Mouse (Mus musculus): ENCODE measurements around the gene Plekha5. TPM values are rescaled to one million over a fixed set of nuclear protein-coding genes. Genes with fewer than 3 reads are reported as not detected.
"Not testable (repeated sequence)": the region's sequence is repeated elsewhere in the genome, so short reads cannot be mapped to it uniquely, and the experiment has no call there.

Plekha5 gene
- total RNA-seq, 2 experiments from 2014 or later, result 0.60 TPM; not detected in 1

DNA sequence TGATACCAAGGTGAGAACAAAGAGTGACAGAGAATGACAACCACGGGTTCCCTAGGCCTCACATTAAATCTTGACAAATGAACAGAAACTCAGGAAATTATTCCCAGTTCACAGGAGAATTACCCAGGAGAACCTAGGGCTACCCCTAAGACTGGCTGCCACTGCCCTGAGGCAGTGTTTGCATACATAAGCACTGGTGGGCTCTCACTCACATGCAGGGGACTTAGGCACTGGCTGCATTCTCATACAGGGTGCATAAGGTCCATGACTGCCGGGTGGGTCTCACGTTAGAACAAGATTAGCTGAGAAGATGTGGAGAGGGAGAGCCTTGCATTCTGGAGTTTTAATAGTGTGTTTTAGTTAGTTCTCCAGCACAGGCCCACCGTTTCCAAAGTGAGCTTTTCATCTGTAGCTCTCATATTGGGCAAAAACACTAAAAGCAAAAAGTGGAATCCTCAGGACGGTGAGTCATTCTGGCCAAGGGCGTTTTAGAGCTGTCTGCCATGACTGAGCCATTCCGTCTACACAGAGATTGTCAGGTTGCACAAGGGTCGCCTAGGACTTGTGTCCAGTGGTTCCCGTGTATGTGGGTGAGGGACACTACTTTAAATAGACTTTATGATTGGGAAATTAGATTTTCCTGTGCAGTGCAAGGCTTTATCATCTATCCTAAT, 138.2 kb downstream of the Plekha5 start:
- no peak for ATAC-seq (replicated peaks; ENCODE audit: low FRiP score, poor library complexity, severe bottlenecking)

DNA sequence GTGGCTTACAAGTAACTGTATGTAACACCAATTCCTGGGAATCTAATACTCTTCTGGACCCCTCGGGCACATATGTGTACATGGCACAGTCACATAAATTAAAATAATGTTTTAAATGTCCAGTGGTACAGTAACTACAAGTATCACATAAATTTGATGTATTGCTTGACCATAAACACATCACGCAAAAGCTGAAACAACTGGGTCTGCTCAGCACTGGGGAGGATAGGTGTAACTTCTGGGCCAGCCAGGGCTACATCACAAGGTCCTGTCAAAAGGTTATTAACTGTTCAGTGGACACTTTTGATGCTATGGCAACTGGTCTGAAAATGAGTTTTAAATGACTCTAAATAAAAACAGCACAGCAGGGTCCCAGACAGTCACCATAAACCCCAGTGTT, 143.3 kb downstream of the Plekha5 start:
- ATAC-seq (replicated peaks; ENCODE audit: low FRiP score, poor library complexity, severe bottlenecking), result no peak

DNA sequence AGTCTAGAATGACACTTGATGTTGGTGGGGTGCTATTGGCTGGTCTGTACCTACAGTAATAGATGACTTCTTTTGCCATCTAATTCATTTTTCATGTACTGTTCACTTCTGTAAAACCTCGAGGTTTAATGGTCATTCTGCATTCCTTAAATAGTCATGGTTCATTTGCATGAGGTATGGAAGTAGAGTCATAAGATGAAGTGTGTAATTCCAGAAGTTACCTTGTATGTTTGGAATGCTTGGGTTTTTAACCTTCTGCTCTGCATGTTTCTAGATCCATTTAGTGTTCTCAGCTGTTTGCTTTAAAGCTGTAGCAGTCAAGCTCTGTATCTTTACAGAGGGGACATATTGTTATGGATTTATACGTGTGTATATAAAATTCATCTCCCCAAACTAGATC, 144.0 kb downstream of the Plekha5 start:
- no peak for ATAC-seq (replicated peaks; ENCODE audit: low FRiP score, poor library complexity, severe bottlenecking)

DNA sequence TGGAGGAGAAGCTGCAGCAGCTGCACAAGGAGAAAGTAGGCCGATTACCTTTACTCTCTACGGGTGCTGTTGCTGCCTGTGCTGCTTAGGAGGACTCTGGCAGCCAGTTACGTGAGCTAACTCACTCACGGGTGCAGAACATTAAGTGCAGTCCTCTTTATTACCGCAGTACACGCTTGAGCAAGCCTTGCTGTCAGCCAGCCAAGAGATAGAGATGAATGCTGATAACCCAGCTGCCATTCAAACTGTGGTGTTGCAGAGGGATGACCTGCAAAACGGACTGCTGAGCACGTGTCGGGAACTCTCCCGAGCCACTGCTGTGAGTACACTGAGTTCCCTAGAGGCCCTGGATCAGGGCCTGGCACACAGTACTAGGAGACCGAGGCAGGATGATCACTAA, 146.3 kb downstream of the Plekha5 start:
- no peak for ATAC-seq (replicated peaks; ENCODE audit: low FRiP score, poor library complexity, severe bottlenecking)

DNA sequence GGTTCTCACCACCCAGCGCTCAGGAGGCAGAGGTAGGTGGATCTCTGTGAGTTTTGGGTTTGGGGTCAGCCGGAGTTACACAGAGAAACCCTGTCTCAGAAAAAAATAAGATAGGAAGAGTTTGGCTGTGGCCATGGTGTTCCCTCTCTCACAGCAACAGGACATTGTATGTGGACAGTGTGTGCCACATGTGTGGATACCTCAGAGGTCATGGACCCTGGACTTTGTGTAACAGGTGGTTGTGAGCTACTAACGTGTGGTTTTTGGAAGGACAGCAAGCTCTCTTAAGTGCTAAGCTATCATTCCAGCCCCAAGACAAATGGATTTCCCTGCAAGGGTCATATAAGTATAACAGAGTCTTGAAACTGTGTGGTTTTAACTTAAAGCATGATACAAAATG, 151.1 kb downstream of the Plekha5 start:
- no peak for ATAC-seq (replicated peaks; ENCODE audit: low FRiP score, poor library complexity, severe bottlenecking)

DNA sequence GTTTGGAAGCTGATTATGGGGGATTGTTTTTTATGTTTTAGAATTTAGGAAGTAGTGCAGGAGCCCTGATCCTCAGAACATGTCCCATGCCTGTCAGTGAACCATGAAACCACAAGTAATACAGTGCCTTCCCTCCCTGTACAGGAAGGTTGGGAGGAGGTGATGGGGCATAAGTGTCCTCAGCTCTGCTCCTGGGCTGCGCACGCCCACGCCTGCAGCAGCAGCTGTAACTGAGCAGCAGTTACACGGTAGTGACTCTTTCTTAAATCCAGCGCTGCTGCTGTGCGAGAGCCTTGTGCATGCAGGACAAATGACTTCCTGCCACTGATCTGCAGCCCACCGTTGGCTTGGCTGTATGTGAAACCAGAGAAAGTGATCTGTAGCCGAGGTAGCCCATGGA, 152.3 kb downstream of the Plekha5 start:
- ATAC-seq (replicated peaks; ENCODE audit: low FRiP score, poor library complexity, severe bottlenecking), result no peak

DNA sequence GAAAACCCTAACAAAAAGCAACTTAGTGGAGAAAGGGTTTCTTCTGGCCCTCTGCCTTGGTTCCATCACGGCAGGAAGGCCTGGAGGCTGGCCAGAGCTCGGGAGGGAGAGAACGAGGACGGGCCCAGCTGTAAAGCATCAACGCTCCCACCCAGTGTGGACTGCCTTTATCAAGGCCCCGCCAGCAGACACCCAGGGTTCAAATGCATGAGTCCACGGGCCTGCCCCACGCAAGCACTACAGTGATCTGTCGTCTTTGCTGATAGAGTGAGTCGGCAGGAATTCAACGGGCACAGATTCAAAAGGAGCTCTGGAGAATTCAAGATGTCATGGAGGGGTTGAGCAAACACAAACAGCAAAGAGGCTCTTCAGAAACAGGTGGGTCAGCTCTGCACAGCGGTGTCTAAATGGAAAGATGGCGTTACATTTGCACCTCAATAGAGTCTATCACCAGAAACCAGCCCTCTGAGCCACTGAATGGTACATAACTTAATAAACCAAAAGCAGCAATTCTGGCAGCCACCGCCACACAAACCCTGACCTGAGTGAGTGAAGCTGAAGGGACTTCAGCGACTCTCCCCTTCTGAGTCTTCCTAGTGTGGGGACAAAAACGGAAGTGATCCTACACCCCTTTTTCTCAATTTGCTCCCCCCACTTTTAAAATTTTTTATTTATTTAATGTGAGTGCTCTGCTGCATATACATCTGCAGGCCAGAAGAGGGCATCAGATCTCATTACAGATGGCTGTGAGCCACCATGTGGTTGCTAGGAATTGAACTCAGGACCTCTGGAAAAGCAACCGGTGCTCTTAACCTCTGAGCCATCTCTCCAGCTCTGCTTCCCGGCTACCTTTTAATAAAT, 153.3 kb downstream of the Plekha5 start:
- no peak for ATAC-seq (replicated peaks; ENCODE audit: low FRiP score, poor library complexity, severe bottlenecking)

DNA sequence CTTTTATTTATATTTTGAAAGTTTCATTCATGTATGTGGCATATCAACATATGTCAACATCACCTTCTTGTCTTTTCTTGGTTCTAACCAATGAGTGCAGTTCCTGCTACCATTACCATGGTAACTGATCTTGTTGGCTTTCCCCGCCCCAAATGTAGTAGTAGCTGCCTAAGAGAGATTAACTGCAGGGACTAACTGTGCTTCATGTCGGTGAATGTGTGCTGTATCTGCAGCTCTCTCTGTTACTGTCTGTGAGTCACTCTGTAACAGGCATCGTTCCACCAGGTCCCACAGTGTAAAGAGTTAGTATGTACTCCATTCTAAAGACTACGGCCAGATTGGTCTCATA, 153.9 kb downstream of the Plekha5 start:
- ATAC-seq (replicated peaks; ENCODE audit: low FRiP score, poor library complexity, severe bottlenecking), result no peak; the same call in 1 of the 2 replicates

DNA sequence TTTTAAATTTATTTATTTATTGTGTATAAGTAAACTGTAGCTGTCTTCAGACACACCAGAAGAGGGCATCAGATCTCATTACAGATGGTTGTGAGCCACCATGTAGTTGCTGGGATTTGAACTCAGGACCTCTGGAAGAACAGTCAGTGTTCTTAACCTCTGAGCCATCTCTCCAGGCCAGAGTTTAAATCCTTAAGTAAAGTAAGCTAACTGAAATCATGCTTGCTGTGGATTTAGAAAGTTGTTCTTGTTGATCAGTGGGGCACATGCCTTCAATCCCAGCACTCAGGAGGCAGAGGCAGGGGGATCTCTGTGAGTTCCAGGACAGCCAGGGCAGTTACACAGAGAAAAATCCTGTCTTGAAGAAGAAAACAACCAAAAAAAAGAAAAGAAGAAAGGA, 155.1 kb downstream of the Plekha5 start:
- not testable (repeated sequence) for ATAC-seq (replicated peaks; ENCODE audit: low FRiP score, poor library complexity, severe bottlenecking)

DNA sequence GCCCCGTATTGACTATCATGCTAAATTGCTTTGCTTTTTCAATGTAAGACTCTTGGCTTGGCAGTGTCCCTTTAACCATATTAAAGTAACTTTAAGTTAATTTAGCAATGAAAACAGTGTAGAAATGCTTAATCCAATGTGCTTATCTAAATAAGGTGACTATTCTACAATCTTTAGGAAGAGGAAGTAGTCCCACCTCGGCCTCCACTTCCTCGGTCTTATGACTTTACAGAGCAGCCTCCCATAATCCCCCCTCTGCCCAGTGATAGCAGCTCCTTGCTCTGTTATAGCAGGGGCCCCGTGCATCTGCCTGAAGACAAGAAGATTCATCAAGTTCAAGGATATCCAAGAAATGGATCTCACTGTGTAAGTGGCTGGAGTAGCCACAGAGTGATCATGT, 156.3 kb downstream of the Plekha5 start:
- ATAC-seq (replicated peaks; ENCODE audit: low FRiP score, poor library complexity, severe bottlenecking), result no peak

DNA sequence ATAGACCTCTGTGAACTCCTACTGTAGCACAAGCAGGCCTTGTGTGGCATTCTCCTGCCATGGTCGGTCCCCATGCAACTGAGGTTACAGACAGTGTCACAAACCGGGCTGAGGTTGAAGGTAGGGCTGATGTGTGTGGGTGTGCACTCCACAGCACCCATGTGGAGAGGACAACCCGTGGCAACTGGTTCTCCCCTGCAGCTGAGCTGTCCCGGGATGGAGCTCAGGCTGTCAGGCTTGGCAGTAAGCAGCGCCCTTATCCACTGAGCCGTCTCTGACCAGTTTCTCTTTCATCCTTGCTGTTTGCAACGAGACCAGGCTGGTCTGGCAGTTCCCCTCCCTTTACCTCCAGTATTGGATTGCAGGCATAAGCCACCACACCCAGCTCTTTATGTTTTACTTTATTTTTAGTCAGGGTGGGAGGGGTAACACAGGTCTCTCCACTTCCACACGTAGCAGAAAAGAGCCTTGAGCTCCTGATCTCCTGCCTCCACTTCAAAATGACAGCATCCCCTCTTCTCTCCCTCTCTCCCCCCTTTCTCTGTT, 162.9 kb downstream of the Plekha5 start:
- ATAC-seq (replicated peaks; ENCODE audit: low FRiP score, poor library complexity, severe bottlenecking), result no peak

DNA sequence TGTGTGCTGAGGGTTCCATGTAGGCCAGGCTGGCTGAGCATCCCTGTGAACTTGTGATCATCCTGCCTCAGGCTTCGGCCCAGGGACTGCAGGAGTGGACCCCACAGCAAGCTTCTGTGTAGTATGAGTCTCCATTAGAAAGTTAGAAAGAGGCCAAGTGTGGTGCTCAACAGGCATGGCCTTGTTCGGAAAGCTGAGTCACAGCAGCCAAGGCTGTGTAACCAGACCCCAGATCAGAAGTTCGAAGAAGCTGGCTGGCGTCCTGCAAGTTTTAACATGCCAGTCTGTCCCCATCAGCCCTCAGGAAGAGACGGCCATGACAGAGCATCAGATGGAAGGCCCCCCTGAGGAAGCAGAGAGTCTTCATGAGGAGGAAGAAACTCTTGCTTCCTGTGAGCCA, 167.5 kb downstream of the Plekha5 start:
- ATAC-seq (replicated peaks; ENCODE audit: low FRiP score, poor library complexity, severe bottlenecking), result no peak

DNA sequence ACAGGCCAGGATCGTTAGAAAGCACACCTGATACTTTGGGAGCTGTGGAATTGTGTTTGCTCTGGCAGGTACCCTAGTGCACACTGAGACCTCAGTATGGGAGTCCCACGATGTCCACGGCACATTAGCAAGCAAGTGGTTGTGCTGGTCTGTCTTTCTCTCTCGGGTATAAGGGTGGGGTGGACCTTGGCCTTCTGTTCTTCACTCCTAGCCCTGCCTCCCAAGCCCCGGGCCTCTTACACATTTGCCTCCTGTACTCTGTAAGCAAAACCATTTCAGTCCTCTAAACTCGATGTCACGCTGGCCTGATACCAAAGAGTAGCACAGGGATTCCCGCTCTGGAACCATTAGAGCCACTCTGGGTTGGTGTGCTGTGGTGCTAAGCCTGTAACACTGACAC, 168.9 kb downstream of the Plekha5 start:
- no peak for ATAC-seq (replicated peaks; ENCODE audit: low FRiP score, poor library complexity, severe bottlenecking)

DNA sequence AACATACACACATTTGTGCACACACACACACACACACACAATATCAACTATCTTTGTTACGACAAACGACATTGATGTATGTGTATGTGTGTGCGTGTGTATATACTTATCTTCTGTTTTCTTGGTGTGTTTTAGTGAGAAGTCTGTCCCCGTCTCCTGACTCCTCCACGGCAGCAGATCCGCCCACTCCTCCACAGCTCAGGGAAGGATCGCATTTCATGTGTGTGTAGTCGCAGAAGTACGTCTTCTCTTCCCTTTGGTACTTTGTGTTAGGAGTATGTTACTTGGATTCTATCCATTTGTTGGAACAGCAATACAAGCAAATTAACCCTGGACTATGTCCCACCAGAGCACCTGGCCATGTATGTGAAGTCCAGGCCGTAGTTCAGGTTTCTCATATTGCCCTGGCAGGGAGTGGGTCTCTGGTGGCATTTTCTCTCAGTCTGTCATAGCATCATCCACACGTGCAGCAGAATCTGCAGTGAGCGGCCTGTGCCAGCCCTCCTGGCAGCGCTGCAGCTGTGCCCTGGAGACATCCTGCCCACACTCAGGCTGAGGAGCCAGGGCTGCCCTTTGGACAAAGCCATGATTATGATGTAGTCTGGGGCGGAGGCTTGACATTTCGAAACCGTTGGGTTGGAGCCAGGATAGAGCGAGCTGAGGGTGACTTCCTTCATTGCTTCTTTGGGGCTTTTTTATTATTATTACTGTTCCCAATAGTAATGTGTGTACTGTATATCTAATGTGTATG, 169.7 kb downstream of the Plekha5 start:
- ATAC-seq (replicated peaks; ENCODE audit: low FRiP score, poor library complexity, severe bottlenecking), result no peak

DNA sequence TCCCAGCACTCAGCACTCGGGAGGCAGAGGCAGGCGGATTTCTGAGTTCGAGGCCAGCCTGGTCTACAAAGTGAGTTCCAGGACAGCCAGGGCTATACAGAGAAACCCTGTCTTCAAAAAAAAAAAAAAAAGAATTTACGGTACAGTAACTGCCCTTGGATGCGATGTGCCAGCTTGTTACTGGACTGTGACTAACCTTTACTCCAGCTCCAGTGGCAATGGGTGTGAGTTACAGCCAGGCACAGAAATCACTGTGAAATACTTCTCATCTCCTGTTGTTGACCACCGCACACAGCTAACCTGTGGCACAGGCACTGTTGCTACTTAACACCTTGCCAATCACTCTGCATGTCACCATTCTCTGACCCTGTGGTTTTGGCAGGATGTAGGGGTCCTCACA, 171.7 kb downstream of the Plekha5 start:
- not testable (repeated sequence) for ATAC-seq (replicated peaks; ENCODE audit: low FRiP score, poor library complexity, severe bottlenecking)

DNA sequence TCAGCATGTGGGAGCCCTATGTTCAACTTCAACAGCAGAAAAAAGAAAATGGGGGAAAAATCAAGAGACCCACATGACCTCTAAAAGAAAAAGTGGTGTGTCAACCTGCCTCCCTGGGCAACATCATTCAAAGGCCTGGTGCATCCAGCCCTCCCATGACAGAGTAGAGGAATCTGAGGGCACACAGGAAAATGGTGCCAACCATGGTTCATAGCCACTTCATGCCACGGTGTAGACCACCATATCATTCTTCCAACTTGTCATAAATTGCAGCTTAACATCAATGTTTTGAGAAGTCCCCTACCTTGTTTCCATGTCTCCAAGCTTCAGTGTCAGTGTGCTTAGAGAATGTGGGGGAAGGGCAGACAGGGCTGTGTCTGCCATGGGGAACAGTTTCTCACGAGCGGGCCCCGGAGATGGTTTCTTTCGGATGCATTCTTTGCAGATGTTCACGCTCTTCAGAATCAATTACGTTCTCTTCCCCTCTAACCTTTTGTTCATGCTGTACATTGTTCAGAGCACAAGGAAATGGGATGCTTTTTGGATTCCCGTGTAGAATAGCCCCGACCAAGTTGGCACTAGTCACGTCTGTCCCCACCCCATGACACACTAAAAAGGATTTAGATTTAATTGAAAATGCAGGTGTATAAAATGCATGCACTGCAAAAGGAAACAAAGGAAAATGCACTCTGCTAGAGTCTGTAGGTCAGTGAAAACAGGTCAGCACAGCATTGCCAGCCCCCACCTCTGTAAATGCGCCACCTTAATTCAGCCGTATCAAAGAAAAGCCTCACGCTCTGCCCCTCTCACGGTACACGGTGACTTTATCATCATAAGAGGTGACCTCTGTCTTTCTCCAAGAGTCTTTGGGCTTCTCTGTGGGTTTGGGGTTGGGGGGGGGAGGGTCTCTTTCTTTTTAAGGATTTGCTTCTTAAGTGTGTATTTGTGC, 173.8 kb downstream of the Plekha5 start:
- ATAC-seq (replicated peaks; ENCODE audit: low FRiP score, poor library complexity, severe bottlenecking), result no peak

DNA sequence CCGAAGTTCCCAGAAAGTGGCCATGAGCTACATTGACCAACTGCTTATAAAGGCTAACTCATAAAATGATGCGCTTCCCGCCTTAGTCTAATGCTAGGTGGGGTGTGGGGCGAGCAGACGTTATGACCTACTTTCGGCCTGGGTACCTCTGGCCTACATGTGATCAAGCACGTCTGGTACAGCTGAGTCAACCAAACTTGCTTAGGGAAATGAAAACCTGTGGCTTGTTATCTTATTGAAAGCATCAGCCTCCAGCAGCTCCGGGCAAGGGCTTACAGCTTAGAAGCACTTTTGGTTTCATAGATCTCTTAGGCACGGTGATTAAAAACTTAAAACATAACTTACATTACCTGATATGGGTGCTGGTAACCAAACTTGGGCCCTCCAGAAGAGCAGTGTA, 174.7 kb downstream of the Plekha5 start:
- no peak for ATAC-seq (replicated peaks; ENCODE audit: low FRiP score, poor library complexity, severe bottlenecking)

DNA sequence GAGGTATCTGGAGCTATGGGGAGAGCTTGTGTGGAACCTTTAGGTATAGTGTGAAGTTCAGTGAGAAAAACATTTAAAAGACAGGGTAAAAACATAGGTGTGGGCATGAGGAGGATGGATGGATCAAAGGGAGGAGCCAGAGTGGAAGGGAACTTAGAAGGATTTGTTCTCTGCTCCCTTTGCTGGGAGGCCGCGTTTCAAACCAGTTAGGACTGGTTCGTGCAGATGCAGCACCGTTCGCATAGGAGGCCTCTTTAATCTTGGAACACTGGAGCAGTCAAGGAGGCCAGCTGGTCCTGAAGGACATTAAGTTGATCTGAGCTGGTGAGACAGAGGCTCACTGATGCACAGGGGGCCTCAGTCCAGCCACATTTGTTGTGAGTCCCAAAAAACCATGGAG, 175.5 kb downstream of the Plekha5 start:
- no peak for ATAC-seq (replicated peaks; ENCODE audit: low FRiP score, poor library complexity, severe bottlenecking)

DNA sequence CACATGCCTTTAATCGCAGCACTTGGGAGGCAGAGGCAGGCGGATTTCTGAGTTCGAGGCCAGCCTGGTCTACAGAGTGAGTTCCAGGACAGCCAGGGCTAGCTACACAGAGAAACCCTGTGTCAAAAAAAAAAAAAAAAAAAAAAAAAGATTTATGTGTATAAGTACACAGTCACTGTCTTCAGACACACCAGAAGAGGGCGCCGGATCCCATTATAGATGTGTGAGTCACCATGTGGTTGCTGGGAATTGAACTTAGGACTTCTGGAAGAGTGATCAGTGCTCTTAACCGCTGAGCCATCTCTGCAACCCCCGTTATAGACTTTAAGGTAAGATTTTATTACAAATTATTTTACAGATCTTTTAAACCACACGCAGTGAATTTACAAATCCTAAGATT, 176.8 kb downstream of the Plekha5 start:
- not testable (repeated sequence) for ATAC-seq (replicated peaks; ENCODE audit: low FRiP score, poor library complexity, severe bottlenecking)

Measured in erythroblast, adult 5-6 weeks (primary cell).